Mouse (Mus musculus): ENCODE measurements around the gene Itgad. TPM values are rescaled to one million over a fixed set of nuclear protein-coding genes. Genes with fewer than 3 reads are reported as not detected.

Itgad gene
- polyA plus RNA-seq, 1 experiment from 2014 or later = not detected

DNA sequence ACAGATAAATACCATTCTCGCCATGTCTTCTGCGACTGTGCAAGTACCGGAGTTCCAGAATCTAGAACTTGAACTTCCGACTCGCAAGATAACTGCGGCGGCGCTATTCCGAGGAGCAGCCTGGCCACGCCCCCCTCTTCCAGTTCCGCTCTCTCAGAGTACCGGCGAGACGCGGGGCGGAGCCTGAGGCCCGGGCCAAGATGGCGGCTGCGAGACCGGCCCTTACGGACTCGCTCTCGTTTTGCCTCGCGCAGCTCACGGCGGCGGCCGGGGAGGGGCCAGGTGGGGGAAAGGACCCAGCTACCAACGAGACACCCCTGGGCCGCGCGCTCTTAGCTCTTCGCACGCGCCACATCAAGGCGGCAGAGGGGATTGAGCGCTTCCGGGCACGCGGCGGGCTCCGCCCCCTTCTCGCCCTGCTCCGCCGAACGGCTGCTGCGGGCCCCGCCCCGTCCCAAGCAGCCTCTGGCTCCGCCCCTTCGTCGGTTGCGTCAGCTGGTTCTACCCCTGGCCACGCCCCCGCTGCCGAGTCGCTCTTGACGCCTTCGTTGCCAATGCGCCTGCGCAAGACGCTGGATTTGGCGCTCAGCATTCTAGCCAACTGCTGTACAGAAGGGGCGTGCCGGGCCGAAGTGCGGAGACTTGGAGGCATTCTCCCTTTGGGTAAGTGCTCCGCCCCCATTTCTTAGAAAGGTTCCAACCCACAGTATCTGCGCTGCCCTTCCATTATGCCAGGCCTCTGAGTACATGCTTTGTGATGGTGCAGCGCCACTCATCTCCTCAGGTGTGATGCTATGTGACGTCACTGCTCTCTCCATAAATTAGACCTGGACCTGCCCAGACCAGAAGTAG is 84.0 kb downstream of the Itgad start, which contains the start of gene 9130023H24Rik:
TSS of gene 9130023H24Rik (minus strand) at position 105 of the 852 bp plus-strand sequence.
- Histone ChIP-seq H3K9me3 (no peaks in the 10 kb centered on the region), H3K27me3 (replicated peaks; ENCODE audit: low read depth, poor library complexity, severe bottlenecking) (no peaks in the 10 kb centered on the region), H3K4me3 (peak within 1 kb of the TSS; percentile 78), H3K4me1 (peaks cover 41% of the 10 kb centered on the region), H3K36me3 (replicated peaks) (peaks cover 45% of the 10 kb centered on the region), H3K27ac (replicated peaks) (peak within 1 kb of the TSS; percentile 98)
- under 1% methylated on average over 72 of the region's 72 CpGs for WGBS
- peak; percentile 100 for DNase-seq (ENCODE audit: low spot score)

DNA sequence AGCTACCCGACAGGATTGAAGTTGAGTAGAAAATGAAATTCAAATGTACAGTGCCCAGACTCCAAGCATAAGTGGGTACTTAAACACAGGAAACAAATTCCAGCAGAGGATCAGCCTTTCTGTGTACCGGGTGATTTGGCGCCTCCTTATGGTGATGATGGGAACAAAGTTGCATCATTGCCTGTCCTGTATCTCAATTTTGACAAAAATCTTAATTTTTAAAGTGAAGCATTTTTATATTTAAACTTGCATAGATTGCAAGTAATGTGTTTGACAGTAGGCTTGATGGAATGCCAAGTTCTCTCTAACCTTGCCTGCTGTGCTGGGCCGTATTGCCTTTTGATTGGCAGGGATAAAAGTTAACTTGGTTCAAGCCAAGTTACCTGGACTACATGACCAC is 84.8 kb downstream of the Itgad start:
- Histone ChIP-seq H3K27me3 (replicated peaks; ENCODE audit: low read depth, poor library complexity, severe bottlenecking) (no peaks in the 10 kb centered on the region), H3K4me1 (peaks cover 46% of the 10 kb centered on the region), H3K27ac (replicated peaks) (peak overlapping the region; percentile 98), H3K4me3 (peak overlapping the region; percentile 78), H3K36me3 (replicated peaks) (peaks cover 49% of the 10 kb centered on the region), H3K9me3 (no peaks in the 10 kb centered on the region)
- DNase-seq (ENCODE audit: low spot score) = peak; percentile 54
- WGBS = 25% methylated on average over 4 of the region's 4 CpGs

DNA sequence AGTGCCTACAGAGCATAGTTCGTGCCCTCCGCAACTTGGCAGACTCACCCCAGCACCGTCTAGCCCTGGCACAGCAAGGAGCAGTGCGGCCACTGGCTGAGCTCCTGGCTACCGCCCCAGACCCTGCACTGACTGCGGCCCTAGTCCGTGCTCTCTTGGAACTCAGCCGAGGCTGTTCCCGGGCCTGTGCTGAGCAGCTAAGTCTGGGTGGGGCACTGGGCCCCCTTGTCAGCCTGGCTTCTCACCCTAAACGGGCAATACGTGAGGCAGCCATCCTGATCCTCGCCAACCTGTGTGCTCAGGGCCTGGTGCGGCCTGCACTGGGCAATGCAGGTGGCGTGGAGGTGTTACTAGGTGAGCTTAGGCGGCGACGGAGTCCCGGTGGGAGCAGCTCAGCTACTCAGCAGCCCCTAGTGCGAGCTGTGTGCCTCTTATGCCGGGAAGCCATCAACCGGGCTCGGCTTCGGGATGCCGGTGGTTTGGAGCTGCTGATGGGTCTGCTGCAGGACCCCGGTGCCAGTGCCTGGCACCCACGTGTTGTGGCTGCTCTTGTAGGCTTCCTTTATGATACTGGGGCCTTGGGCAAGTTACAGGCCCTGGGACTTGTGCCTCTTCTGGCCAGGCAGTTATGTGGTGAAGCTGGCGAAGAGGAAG is 86.1 kb downstream of the Itgad start:
- 94% methylated on average over 27 of the region's 27 CpGs for WGBS
- H3K9me3 ChIP-seq = no peaks in the 10 kb centered on the region
- H3K27ac ChIP-seq (replicated peaks) = peak overlapping the region; percentile 32; the same call in 1 of the 2 replicates
- no peak overlapping the region for H3K4me3 ChIP-seq
- DNase-seq (ENCODE audit: low spot score) = no peak
- H3K36me3 ChIP-seq (replicated peaks) = peaks cover 62% of the 10 kb centered on the region
- peaks cover 57% of the 10 kb centered on the region for H3K4me1 ChIP-seq
- no peaks in the 10 kb centered on the region for H3K27me3 ChIP-seq (replicated peaks; ENCODE audit: low read depth, poor library complexity, severe bottlenecking)

DNA sequence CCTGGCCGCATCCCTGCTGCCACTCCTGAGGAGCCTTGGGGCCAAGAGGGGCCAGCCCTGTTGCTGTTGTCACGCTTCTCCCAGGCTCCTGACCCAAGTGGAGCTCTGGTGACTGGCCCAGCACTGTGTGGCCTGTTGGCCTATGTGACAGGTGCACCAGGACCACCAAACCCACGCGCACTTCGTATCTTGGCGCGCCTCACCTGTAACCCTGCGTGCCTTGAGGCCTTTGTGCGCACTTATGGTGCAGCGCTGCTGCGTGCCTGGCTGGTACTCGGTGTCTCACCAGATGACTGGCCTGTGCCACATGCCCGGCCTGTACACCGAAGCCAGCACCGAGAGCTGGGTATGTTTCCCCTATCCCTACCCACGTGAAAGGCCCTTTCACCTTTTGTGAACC is 88.2 kb downstream of the Itgad start:
- Histone ChIP-seq H3K36me3 (replicated peaks) (peaks cover 53% of the 10 kb centered on the region), H3K4me1 (peaks cover 65% of the 10 kb centered on the region), H3K27me3 (replicated peaks; ENCODE audit: low read depth, poor library complexity, severe bottlenecking) (peaks cover 7% of the 10 kb centered on the region), H3K27ac (replicated peaks) (no peak overlapping the region), H3K4me3 (no peak overlapping the region), H3K9me3 (no peaks in the 10 kb centered on the region)
- 94% methylated on average over 16 of the region's 16 CpGs for WGBS
- no peak for DNase-seq (ENCODE audit: low spot score)

DNA sequence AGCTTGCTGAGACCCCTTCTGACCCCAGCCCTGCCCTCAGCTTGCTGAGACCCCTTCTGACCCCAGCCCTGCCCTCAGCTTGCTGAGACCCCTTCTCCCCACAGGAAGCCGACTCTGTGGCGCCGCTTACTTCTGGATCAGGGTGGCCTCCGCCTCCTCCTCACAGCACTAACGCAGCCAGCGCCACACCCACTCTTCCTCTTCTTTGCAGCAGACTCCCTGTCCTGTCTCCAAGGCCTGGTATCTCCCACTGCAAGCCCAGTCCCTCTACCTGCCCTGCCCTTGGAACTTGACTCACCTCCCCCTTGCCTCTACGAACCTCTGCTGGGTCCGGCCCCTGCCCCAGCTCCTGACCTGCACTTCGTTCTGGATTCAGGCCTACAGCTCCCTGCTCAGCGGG is 89.7 kb downstream of the Itgad start:
- Histone ChIP-seq H3K27ac (replicated peaks) (peak overlapping the region; percentile 72), H3K4me1 (peaks cover 68% of the 10 kb centered on the region), H3K36me3 (replicated peaks) (peaks cover 53% of the 10 kb centered on the region), H3K9me3 (no peaks in the 10 kb centered on the region), H3K4me3 (no peak overlapping the region), H3K27me3 (replicated peaks; ENCODE audit: low read depth, poor library complexity, severe bottlenecking) (peaks cover 18% of the 10 kb centered on the region)
- peak; percentile 39 for DNase-seq (ENCODE audit: low spot score)
- 43% methylated on average over 10 of the region's 10 CpGs for WGBS

DNA sequence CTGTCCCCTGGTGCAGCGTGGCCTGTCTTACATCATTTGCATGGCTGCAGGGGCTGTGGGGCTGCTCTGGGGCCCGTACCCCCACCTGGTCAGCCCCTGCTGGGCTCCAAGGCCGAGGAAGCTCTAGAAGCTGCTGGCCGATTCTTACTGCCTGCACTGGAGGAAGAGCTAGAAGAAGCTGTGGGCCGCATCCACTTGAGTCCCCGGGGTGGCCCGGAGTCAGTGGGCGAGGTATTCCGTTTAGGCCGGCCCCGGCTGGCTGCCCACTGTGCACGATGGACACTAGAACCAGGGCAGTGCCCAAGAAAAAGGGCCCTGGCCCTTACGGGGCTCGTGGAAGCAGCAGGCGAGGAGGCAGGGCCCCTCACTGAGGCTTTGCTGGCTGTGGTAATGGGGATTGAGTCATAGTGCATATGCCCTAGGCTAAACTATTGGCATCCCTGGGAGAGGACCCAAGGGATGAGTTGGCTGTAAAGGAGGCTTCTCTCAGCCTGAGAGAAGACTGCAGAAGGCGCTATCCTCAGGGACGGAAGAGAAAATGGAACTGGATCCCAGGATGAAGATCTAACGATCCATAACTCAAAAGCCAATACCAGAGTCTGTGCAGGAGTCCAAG is 90.3 kb downstream of the Itgad start:
- Histone ChIP-seq H3K27me3 (replicated peaks; ENCODE audit: low read depth, poor library complexity, severe bottlenecking) (peaks cover 22% of the 10 kb centered on the region), H3K9me3 (no peaks in the 10 kb centered on the region), H3K36me3 (replicated peaks) (peaks cover 56% of the 10 kb centered on the region), H3K4me1 (peaks cover 66% of the 10 kb centered on the region), H3K4me3 (no peak overlapping the region), H3K27ac (replicated peaks) (peak overlapping the region; percentile 72; the same call in 1 of the 2 replicates)
- 84% methylated on average over 18 of the region's 18 CpGs for WGBS
- DNase-seq (ENCODE audit: low spot score) = no peak

DNA sequence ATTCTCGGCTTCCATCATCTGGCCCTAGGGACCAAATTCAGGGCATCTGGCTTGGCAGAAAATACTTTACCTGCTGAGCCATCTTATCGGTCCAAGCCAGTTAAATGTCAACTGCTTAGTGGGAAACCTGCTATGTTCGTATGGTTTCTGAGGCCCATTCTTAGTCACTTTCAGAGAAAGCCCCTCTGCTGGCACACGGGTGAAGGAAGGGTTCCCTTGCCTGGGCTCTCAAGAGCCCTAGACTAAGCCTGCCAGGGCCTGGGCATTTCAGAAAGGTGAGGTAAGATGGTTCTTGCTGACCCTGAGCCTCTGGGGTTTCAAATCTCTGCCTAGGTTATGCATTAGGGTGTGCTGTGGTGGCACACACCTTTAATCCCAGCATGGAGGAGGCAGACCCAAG is 91.4 kb downstream of the Itgad start:
- Histone ChIP-seq H3K4me3 (no peak overlapping the region), H3K9me3 (no peaks in the 10 kb centered on the region), H3K27ac (replicated peaks) (no peak overlapping the region), H3K36me3 (replicated peaks) (peaks cover 50% of the 10 kb centered on the region), H3K27me3 (replicated peaks; ENCODE audit: low read depth, poor library complexity, severe bottlenecking) (peaks cover 28% of the 10 kb centered on the region), H3K4me1 (peaks cover 58% of the 10 kb centered on the region)
- WGBS = 85% methylated on average over 4 of the region's 4 CpGs
- DNase-seq (ENCODE audit: low spot score) = no peak

DNA sequence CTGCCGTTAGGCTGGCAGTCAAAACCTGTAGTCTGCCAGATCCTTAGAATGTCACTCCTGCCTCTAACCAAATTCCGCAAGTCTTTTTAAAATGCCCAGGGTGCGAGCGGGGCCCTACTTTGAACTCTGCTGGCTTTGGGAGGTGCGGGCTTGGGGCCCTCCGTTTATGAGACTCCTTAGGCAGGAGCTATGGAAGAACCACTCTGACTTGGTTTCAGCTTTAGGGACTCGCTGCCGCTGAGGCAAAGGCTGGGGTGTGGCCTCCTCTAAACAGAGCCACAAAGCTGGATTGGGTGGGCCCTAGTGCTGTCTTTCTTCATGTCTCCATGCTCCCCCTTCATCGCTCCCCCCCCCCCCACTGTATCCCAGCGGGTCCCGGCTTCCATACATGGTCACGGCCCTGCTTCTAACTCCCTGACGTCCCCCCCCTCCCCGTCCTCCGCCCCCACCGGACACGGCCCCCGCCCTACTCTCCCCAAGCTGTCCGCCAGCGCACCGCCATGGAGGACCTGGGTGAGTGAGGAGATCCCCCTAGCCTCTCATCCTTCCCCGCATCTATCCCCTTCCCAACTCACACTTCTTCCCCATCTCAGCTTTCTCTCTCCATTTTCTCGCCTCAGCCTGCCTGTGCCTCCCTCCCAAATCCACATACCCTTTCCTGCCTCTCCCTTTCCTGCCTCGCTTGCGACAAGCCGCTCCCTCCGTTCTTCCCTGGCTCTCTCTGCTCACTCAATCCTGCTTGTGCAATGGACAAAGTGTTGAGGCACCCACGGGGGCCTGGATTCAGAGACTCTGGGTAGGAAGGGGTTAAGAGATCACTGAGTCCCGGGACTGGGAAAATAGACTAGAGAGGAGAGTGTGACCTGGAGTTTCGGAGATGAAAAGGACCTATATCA is 92.6 kb downstream of the Itgad start, which contains the start of gene Tgfb1i1:
TSS of gene Tgfb1i1 (plus strand) at position 317 of the 896 bp plus-strand sequence.
- peak within 1 kb of the TSS; percentile 62 for H3K4me3 ChIP-seq
- H3K4me1 ChIP-seq = peaks cover 54% of the 10 kb centered on the region
- no peaks in the 10 kb centered on the region for H3K9me3 ChIP-seq
- DNase-seq (ENCODE audit: low spot score) = peak; percentile 65
- H3K27me3 ChIP-seq (replicated peaks; ENCODE audit: low read depth, poor library complexity, severe bottlenecking) = peaks cover 34% of the 10 kb centered on the region
- 2% methylated on average over 30 of the region's 30 CpGs for WGBS
- peak within 1 kb of the TSS; percentile 83 for H3K27ac ChIP-seq (replicated peaks)
- H3K36me3 ChIP-seq (replicated peaks) = peaks cover 38% of the 10 kb centered on the region

DNA sequence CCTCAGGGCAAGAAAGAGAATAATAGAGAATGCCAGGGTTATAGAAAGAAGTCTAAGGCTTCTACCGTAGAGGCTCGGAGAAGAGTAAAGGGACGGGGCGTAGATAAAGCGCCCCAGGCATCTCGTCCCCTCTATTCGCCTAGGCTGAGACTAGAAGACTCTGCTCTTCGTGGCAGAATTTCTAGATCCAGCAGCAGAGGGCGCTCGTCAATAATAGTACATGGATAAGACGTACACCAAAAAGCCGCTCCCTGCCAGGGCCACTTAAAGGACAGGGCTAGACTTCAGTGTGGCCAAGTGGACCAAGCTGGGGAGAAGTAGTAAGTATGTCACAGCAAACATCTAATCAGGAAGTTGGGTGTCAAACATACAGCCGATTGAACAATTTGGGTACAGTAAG is 93.3 kb downstream of the Itgad start:
- Histone ChIP-seq H3K27ac (replicated peaks) (peak overlapping the region; percentile 83), H3K4me1 (peaks cover 57% of the 10 kb centered on the region), H3K27me3 (replicated peaks; ENCODE audit: low read depth, poor library complexity, severe bottlenecking) (peaks cover 41% of the 10 kb centered on the region), H3K36me3 (replicated peaks) (peaks cover 31% of the 10 kb centered on the region), H3K4me3 (peak overlapping the region; percentile 62), H3K9me3 (no peaks in the 10 kb centered on the region)
- DNase-seq (ENCODE audit: low spot score) = peak; percentile 85
- 1% methylated on average over 13 of the region's 13 CpGs for WGBS

DNA sequence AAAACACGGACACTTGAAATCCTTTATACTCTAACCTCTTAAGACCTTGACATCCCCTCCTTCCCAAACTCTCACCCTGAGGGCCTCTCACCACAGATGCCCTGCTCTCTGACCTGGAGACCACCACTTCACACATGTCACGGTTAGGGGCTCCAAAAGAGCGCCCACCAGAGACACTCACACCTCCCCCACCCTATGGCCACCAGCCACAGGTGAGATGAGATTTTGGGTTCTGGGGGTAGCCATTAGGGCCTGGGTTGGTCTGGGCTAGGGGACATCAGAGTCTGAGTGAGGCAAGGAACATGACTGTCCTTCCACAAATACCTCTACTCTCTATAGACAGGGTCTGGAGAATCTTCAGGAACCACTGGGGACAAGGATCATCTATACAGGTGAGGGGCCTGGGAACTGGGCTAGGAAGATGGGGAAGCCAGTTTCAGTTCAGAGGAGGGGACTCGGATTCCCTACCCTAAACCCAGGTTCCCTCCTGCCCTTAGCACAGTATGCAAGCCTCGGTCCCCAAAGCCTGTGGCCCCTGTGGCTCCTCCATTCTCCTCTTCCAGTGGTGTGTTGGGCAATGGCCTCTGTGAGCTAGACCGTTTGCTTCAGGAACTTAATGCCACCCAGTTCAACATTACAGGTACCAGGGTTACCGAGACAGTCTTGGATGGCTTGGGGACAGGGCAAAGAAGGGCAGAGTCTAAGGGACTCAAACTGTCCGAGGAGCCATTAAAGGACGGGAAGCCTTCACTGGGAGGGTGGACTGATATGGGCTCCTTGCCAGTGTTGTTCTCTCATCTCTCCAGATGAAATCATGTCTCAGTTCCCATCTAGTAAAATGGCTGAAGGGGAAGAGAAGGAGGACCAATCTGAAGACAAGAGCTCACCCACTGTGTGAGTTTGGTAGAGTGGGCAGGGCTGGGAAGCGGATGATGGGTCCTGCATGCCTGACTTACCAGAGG is 94.2 kb downstream of the Itgad start:
- WGBS = 81% methylated on average over 10 of the region's 10 CpGs
- Histone ChIP-seq H3K36me3 (replicated peaks) (peaks cover 22% of the 10 kb centered on the region), H3K4me3 (peak overlapping the region; percentile 62), H3K4me1 (peaks cover 57% of the 10 kb centered on the region), H3K9me3 (no peaks in the 10 kb centered on the region), H3K27me3 (replicated peaks; ENCODE audit: low read depth, poor library complexity, severe bottlenecking) (peaks cover 50% of the 10 kb centered on the region), H3K27ac (replicated peaks) (no peak overlapping the region)
- no peak for DNase-seq (ENCODE audit: low spot score)

DNA sequence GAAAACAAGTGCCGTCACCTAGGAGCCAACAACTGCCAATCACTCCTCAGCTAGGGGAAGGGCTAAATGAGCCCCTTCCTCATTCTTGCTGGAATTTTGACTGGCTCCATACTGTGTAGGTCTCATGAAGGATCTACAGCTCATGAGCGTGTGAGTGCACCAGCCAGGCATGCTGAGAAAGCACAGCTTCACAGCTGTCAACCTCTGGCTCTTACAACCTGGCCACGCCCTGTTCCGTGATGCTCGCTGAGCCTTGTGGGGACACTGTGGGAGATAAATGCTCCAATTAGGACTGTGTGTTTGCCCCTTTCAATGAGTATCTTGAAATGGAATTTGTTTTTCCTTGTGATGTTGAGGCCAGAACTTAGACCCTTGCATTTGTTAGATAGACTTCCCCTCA is 95.8 kb downstream of the Itgad start:
- peaks cover 44% of the 10 kb centered on the region for H3K4me1 ChIP-seq
- WGBS = 76% methylated on average over 5 of the region's 5 CpGs
- peaks cover 10% of the 10 kb centered on the region for H3K36me3 ChIP-seq (replicated peaks)
- no peaks in the 10 kb centered on the region for H3K9me3 ChIP-seq
- DNase-seq (ENCODE audit: low spot score) = no peak
- H3K4me3 ChIP-seq = no peak overlapping the region
- H3K27me3 ChIP-seq (replicated peaks; ENCODE audit: low read depth, poor library complexity, severe bottlenecking) = peaks cover 54% of the 10 kb centered on the region
- H3K27ac ChIP-seq (replicated peaks) = no peak overlapping the region

All from embryonic facial prominence, embryonic 10.5 days (tissue).